Mouse (Mus musculus): ENCODE results near the gene Pygl.
A peak's percentile ranks its signal among the peaks of the same experiment; 100 is the strongest.

Pygl gene

DNA sequence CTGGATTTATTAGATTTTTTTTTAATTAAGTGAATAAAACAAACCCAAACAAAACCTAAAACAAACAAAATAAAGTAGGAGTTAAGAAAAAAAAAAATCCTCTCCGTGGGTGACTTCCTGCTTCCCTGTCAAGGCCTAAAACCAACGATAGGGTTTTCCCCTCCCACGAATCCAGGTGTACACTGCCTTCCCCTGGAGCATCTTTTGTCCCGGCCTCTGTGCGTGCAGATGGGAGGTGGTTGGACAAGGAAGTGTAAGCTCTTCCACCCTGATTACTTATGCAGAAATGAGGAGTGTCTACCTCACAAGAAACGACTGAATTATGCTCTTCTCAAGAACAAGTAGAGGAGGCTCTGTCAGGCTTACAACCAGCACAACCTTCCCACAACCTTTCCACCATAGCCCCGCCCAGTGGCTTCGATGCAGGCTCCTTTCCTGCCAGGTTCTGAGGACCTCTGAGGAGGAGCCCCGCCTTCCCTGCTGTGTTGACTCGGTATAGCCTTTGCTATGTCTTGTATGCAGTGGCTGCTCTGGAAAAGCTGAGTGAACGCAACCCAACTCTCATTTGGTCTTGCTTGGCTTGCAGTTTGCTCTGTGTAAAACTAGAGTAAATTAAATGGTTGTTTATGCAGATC, 82.5 kb downstream of the Pygl start:
- peak; percentile 50 for DNase-seq

DNA sequence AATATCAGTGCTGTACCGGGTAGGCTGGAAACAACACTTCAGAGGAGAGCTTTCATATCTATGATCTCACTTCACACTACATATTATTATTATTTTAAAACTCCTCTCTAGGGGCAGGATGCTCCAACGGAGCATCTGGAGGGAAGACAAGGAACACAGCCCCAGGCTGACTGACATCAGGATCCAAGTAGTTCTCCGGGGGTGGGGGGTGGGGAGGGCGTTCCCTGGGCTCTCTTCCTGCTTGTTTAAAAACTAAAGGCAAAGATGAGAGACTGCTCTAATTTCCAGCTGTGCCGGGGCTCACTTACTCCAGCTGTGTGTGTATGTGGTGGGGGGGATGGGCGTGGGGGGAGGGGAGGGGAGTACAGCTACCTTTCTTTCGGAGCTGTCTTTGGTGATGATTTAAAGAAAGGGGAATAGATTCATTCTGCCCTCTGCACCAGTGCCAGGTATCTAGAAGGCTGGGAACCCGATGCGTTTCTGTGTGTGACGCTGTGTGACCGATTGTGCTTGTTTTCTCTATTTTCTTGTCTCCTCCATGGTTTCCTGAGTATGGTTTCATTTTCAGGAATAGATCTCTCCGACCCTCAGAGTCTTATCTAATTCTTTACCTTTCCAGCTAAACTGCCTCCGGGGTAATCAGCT, 83.2 kb downstream of the Pygl start:
- peak; percentile 24 for DNase-seq

DNA sequence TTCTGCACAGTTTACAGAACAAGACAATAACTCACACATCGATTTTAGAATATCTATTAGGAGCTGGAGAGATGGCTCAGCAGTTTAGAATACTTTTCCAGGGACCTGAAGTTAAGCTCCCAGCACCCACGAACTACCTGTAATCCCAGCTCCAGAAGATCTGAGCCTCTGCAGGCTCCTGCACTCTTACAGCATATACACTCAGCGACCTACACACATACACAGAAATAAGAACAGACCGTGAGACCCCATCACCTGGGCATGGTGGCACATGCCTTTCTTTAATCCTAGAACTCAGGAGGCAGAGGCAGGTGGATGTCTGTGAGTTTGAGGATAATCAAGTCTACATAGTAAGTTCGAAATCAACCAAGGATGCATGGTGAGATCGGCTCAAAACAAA, 85.7 kb downstream of the Pygl start:
- no peak for DNase-seq

DNA sequence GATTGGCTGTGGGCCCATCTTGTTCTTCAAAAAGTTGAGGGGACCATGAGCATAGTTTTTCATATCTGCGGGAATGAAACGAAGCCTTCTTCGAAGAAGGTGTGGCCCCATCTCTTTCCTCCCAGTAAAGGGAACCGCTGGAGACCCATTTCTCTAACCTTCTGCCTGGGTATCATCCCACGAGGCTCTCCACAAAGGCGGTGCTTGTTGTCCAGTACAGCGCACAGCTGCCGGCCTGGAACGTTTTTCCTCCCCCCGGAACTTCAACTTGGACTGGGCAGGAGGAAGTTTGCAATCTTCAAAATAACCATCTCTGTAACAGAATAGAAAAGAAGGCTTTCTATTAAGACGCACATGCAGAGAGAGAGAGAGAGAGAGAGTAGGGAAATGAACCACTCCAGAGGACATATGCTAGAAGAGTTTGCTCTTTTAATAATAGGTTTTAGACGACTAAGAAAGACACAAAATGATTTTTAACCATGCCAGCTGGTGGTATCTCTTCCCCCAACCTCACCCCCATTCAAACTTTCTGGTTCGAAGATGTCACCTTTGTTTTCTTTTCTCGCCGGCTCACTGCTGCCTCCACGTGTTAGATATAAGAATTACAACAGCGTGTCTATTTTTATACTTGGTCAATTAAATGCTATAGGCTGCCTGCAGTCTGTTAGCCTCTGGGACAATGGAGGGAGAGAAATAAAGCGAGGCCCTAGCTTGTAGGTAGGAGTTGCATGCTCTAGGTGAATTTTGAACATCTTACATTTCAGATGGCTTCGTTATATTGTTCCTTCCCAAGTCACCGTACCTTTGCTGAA, 86.4 kb downstream of the Pygl start:
- DNase-seq, result peak; percentile 68

DNA sequence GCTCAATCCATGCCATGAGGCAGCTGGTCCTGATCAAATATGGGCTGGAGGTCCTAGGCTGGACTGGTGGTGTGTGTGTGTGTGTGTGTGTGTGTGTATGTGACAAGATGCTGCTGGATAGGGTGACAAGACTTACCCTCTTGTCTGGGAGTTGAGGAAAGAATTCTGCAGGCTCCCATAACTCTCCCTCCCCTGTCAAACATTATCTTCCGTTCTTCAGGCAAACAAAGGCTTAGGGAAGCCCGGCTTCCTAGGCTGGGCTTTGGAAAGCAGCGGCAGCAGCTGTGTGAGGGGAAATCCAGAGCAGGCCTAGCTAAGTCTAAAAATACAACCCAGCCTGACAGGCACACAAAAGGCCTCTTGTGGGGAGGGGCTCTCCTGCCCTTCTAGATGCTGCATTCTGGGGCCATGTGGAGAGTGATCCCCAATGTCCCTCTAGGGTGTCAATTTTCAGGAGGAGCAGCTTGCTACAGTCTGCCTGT, 87.1 kb downstream of the Pygl start:
- peak; percentile 66 for DNase-seq

DNA sequence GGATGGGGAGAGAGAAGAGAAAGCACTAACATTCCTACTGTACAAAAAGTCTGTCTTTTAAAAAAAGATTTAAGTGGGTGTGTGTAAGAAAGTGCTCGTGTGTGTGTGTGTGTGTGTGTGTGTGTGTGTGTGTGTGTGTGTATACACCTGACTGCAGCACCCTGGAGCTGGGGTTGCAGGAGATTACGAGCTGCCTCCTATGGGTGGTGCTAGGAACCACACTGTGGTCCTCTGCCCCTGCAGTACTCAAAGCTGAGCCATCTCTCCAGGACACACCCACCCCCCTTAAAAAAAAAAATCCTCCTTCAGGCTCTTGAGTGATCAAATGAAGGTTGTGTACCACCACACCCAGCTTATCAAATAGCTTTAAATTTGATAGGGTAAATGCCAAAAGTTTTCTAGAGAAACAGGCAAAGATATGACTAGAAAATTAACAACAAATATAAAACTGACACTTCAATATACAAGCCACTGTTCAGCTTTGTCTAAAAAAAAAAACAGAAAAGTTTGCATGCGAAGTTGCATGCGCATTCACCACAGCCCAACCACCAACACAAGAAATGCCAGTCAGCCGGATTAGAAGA, 90.2 kb downstream of the Pygl start:
- no peak for DNase-seq
